Mouse (Mus musculus) cerebellum, postnatal 10 days (tissue): ENCODE measurements around the gene Diaph3.

Experiments
- DNase-seq, 2 experiments: peaks; one replicate each; pipeline ENCODE4 v3.0.0; 2021; ENCODE audit warnings: mixed read lengths in 2 of 2

Diaph3 gene

DNA sequence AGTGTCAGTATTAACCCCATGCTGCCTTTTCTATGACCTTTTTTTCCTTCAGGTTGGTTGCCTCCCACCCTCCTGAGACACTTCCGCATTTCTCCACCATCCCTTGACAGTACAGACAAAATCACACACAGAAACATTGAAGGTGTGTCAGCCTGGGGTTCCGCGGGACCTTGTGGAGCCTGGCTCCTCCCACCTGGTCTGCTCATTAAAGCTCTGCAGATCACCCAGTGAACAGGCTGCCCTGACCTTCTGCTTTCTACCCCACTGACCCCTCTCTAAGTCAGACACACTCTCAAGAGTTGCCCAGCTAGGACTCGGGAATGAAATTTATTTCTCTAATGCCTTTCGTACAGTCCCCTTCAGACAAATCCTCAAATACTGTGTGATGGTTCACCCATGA lies 500.9 kb downstream of the Diaph3 start:
- DNase-seq = no peak

DNA sequence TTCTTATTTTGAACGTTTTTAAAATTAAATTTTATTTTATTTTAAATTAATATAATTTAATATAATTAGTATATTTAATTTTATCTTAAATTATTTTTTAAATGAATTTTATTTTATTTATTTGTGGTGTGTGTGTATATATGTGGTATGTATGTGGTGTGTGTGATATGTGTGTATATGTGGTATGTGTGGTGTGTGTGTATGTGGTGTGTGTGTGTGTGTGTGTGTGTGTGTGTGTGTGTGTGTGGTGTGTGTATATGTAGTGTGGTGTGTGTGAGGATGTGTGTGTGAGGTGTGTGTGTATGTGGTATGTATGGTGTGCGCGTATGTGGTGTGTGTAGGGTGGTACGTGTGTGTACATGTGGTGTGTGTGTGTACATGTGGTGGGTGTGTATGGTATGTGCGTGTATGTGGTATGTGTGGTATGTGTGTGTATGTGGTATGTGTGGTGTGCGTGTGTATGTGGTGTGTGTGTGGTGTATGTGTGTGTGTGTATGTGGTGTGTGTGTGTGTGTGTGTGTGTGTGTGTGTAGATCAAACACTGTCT lies 505.4 kb downstream of the Diaph3 start:
- no peak for DNase-seq

DNA sequence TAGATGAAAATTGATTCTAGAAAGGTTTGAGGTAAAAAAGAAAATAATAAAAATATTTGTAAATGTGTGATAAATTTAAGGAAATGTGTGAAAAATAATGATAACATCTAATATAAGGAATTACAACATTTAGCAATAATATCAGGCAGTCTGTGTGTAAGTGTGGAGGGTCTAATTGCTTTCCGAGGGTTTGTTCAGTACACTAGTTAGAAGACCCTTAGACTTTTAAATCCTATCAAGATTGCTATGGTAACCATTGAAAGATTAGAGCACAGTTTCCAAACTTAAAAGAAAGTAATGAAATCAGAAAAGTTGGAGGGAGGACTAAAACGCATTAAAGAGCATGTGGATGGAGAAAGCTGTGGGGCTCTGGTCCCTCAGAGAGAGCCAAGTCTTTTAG lies 506.0 kb downstream of the Diaph3 start:
- no peak for DNase-seq

DNA sequence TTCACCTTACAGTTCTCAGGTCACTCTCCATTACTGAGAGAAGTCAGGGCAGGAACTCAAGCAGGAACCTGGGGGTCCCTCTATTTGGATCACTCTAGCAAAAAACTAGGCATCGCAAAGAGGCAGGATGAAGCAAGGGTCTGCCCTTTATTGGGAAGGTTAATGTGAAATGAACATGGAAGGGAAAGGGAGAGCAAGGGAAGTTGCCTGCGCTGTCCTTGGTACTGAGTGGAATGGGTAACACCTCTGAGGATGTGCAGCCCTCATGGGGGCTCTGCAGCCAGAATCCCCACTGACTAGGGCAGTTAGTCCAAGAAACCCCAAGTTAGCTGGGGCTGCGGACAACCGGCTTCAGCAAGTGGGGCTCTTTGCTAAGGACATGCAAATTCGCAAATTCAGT lies 507.2 kb downstream of the Diaph3 start:
- no peak for DNase-seq

DNA sequence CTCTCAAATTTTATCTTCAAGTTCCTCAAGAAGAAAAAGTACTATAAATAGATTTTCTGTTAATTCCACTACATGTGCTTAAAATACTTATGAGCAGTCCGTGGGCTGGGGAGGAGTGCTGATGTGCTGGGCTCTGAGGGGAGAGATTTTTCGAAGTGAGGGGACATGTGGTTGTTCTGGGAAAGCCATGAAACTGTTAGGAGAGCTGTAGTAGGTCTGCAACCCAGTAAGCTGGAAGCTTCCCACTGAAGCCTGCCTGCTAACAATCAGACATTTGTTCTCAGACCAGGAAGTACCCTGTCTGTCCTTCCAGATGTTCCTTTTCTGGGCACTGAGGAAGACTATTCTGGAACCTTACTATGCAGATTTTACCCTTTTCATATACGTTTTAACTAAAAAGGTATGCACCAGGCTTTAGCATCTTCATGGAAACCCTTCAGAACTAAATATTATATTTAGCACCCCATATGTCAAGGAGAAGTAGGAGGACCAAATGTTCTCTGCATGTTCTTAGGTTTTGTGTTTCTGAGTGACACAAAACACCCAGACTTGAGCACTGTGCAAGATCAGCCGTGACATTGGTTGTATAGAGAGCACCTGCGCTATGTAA lies 516.1 kb downstream of the Diaph3 start:
- DNase-seq = no peak

DNA sequence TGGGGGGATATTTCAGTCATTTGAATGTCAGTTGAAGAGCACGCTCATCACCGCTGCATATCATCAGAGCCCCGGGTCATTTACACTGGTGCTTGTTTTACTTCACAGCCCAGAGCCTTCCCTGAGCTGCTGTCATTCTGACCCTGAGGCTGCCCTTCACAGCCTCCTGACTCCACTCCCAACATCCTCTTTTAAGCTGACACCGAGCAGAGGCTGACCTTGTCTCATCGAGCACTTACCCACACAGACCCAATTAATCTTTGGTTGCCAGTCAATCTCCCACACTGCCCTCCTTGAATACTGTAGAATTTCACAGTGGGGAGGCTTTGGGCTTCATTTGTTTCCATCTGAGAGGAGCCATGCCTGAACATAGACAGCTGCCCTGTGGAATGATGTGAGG lies 521.4 kb downstream of the Diaph3 start:
- DNase-seq = no peak
